Mouse (Mus musculus) forebrain, embryonic 10.5 days (tissue): ENCODE data around the gene Sspn. TPM values are rescaled to one million over a fixed set of nuclear protein-coding genes. Genes with fewer than 3 reads are reported as not detected.

Experiments used
- DNase-seq: peaks from one replicate; pipeline ENCODE4 v3.0.0-alpha.2; 2017; ENCODE audit warnings: low spot score; ENCODE audit errors: extremely low spot score
- H3K27ac ChIP-seq: fragments of 300-500 bp; sonication (generic); 2 replicates; pipeline ENCODE4 v1.5.1; 2016; ENCODE audit warnings: mild to moderate bottlenecking
- H3K27me3 ChIP-seq: fragments of 300-500 bp; sonication (generic); 2 replicates; pipeline ENCODE4 v1.6.1; 2016; ENCODE audit warnings: mild to moderate bottlenecking; ENCODE audit not compliant: poor library complexity, severe bottlenecking
- H3K36me3 ChIP-seq: fragments of 300-500 bp; sonication (generic); replicated peaks from 2 replicates; pipeline ENCODE4 v1.6.1; 2016; ENCODE audit warnings: mild to moderate bottlenecking, moderate library complexity
- H3K4me1 ChIP-seq: fragments of 300-500 bp; sonication (generic); 2 replicates; pipeline ENCODE4 v1.6.1; 2016
- H3K4me3 ChIP-seq: fragments of 300-500 bp; sonication (generic); 2 replicates; pipeline ENCODE4 v1.5.1; 2016; ENCODE audit warnings: mild to moderate bottlenecking, moderate library complexity
- H3K9me3 ChIP-seq: fragments of 300-500 bp; sonication (generic); 2 replicates; pipeline ENCODE4 v1.6.1; 2016; ENCODE audit warnings: mild to moderate bottlenecking, moderate library complexity
- WGBS: fragments of 180-500 bp; shearing (Covaris S2); methylation state at CpG from one replicate; pipeline ENCODE4 v1.1.7; 2016; 5-methylcytosine and 5-hydroxymethylcytosine counted together
- polyA plus RNA-seq: library from polyadenylated mRNA; unstranded; fragments of >200 nt; fragmentation: Nextera tagmentation; extraction: Ambion mirVana; gene quantifications from 2 replicates; pipeline ENCODE4 v1.2.1, GENCODE M21; 2016

Sspn gene
- polyA plus RNA-seq, 1 experiment from 2014 or later, result 1.8 TPM

DNA sequence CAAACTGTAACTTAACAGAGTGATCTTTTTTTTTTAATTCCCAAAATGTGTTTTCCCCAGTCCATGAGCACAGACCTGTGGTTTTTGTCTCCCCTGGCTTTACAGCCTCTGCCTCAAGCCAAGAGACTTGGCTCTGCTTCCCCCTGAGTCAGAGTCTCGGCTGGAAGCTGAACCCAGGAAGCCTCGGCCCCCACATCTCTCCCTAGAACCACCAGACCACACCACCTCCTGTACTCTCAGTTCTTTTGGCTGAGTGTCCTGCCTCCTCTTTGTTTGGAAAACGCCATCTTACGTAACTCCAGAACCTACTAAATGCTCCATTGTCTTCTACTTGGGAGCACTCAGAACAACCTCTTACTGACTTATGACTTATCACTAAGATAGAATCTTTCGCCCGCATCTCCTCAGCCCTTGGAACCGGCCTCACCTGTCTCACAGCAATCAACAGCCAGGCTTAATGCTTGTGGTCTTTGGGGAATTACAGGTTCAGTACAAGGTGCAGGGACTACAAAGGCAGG lies 36.9 kb downstream of the Sspn start:
- Histone ChIP-seq H3K4me1 (peaks cover 3% of the 10 kb centered on the region; the same call in 1 of the 2 replicates), H3K36me3 (no peaks in the 10 kb centered on the region), H3K27ac (no peak overlapping the region; the same call in 1 of the 2 replicates), H3K27me3 (no peaks in the 10 kb centered on the region), H3K9me3 (no peaks in the 10 kb centered on the region; the same call in 1 of the 2 replicates), H3K4me3 (no peak overlapping the region)
- 86% methylated on average over 7 of the region's 7 CpGs for WGBS
- no peak for DNase-seq

DNA sequence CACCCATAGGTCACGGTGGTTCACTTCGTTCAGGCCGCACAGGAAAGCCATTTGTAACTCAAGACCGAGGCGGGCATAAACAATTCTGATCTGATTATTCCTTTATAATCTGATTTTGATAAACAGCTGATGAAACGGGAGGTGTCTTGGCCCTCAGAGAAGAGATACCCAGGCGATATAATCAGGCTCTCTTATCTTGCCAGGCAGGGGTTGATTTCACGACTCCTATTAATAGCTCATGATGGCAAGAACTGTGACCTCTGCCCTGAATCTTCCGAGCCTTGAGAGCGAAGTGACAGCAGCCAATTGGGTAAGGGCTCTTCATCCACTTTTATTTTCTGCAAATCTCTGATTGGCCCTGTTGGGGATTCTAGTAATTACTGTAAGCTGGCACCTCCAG lies 37.4 kb downstream of the Sspn start:
- H3K9me3 ChIP-seq, result no peaks in the 10 kb centered on the region; the same call in 1 of the 2 replicates
- DNase-seq, result no peak
- H3K27ac ChIP-seq, result no peak overlapping the region
- H3K4me3 ChIP-seq, result no peak overlapping the region
- H3K27me3 ChIP-seq, result no peaks in the 10 kb centered on the region
- WGBS, result 79% methylated on average over 10 of the region's 10 CpGs
- no peaks in the 10 kb centered on the region for H3K36me3 ChIP-seq
- peaks cover 8% of the 10 kb centered on the region for H3K4me1 ChIP-seq

DNA sequence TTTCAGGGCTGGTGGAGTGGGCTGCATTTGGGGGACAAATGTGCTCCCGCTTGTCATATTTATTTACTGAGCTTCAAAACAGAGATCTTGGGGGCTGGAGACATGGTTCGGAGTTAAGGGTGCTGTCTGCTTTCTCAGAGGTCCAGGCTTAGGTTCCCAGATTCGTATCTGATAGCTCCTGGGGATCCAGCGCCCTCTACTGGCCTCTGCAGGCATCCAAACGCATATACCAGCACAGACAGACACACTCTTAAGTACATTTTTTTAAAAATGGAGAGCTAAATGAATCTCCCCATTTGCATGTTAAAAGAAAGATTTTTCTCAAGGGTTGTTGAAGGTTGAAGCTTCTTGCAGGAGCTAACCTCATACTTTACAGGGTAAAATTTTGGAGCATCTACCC lies 38.1 kb downstream of the Sspn start:
- no peaks in the 10 kb centered on the region for H3K27me3 ChIP-seq

DNA sequence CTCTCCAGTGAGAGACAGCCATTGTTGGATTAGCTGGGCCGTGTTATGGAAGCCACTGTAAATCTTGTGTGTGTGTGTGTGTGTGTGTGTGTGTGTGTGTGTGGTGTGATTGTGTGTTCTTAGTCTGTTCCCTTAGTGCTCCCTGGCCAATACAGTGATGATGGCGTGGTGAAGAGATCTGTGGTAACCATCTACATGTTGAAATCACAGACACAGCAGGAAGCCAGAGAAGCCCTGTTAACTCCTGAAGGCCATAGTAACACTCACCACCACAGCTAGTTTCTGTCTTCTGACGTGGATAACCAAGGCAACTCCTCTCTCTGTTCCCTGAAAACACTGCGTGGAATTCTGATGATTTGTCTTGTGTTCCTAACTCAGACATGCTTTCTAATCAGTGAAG lies 40.7 kb downstream of the Sspn start:
- Histone ChIP-seq H3K36me3 (no peaks in the 10 kb centered on the region), H3K27me3 (no peaks in the 10 kb centered on the region), H3K9me3 (no peaks in the 10 kb centered on the region), H3K4me1 (peaks cover 8% of the 10 kb centered on the region), H3K27ac (no peak overlapping the region), H3K4me3 (no peak overlapping the region)
- WGBS, result 84% methylated on average over 4 of the region's 4 CpGs
- no peak for DNase-seq

More for the DNA sequence above, 38.1 kb downstream of the Sspn start:
- Histone ChIP-seq H3K4me1 (peaks cover 8% of the 10 kb centered on the region), H3K36me3 (no peaks in the 10 kb centered on the region), H3K4me3 (no peak overlapping the region), H3K27ac (no peak overlapping the region), H3K9me3 (no peaks in the 10 kb centered on the region; the same call in 1 of the 2 replicates)
- DNase-seq, result no peak
- WGBS, result 75% methylated on average over 5 of the region's 5 CpGs

DNA sequence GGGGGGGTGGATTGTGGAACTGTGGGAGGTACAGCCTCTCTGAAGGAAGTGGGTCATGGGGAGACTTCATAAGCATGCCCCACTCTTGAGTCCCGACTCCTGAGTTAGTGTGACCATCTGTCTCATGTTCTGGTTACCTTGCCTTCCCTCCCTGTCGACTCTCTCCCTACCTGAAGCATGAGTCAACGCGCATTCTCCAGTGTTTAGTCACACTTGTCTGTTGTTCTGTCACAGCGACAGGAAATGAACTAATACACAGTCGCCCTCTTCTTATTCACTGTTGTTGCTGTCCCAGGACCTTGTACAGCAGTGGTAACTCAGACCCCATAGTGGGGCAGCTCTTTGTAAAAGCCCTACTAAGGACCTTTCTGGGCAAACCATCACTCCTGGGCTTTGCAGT lies 41.4 kb downstream of the Sspn start:
- H3K4me3 ChIP-seq, result no peak overlapping the region
- H3K36me3 ChIP-seq, result no peaks in the 10 kb centered on the region
- H3K4me1 ChIP-seq, result peaks cover 8% of the 10 kb centered on the region
- no peak overlapping the region for H3K27ac ChIP-seq
- H3K9me3 ChIP-seq, result no peaks in the 10 kb centered on the region
- DNase-seq, result no peak
- 88% methylated on average over 6 of the region's 6 CpGs for WGBS
- no peaks in the 10 kb centered on the region for H3K27me3 ChIP-seq

DNA sequence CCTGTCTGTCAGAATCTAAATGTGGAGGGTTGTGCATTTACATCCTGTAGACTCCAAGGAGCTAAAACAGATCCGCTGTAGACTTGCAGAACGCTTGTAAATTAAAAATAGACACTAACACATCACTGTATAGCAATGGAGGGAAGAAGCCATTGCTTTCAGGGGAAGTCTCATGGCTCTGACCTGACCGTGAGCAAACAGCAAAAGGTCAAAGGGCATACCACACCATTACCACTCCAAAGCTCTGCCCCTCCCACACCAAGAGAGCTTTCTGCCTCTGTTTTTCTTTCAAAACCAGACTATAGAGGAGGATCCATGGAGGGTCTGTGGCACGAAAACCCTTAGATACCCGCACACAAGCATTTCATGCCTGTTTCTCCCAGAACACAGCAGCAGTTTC lies 41.9 kb downstream of the Sspn start:
- WGBS, result 71% methylated on average over 5 of the region's 5 CpGs
- Histone ChIP-seq H3K27ac (no peak overlapping the region), H3K36me3 (no peaks in the 10 kb centered on the region)

DNA sequence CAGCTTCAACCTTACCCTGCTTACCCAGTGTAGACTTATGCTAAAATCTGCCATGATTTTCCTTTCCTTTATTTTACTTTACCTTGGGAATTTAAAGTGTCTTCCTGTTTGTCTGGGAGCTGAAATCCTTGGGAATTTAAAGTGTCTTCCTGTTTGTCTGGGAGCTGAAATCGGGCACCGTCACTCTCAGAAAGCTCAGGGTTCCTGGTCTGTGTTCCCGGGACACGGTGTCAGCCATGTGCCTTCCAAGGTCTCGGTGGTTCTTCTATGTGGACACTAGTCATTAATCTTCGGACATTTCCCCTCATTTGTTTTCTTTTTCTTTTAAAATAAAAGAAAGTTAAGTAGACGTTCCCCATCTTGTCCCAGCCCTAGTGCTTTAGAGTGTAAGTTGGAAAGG lies 43.3 kb downstream of the Sspn start:
- DNase-seq, result no peak
- H3K27ac ChIP-seq, result no peak overlapping the region
- H3K27me3 ChIP-seq, result no peaks in the 10 kb centered on the region
- WGBS, result 84% methylated on average over 7 of the region's 7 CpGs
- H3K9me3 ChIP-seq, result no peaks in the 10 kb centered on the region
- H3K36me3 ChIP-seq, result no peaks in the 10 kb centered on the region
- H3K4me3 ChIP-seq, result no peak overlapping the region
- H3K4me1 ChIP-seq, result peaks cover 8% of the 10 kb centered on the region

More for the DNA sequence above, 41.9 kb downstream of the Sspn start:
- no peak for DNase-seq
- no peak overlapping the region for H3K4me3 ChIP-seq
- peaks cover 8% of the 10 kb centered on the region for H3K4me1 ChIP-seq
- no peaks in the 10 kb centered on the region for H3K27me3 ChIP-seq
- no peaks in the 10 kb centered on the region for H3K9me3 ChIP-seq

DNA sequence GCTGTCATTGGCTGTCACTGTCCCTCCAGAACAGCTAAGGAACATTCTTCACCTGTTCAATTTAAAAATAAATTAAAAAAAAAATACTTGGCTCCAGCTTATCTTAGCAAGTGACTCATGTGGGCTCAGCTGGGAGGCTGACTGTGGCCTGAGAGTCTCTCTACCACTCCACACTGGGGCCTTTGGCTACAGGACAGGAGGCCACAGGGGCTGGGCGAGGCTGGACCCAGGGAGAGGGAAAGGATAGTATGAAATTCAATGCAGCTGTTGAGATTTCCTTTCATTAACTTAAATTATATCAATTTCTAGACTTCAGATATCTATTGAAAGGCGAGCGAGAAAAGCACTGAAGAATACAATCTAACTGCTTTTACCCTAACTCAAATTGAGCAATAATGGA lies 45.9 kb downstream of the Sspn start:
- no peak overlapping the region for H3K4me3 ChIP-seq
- no peaks in the 10 kb centered on the region for H3K9me3 ChIP-seq
- H3K27ac ChIP-seq, result no peak overlapping the region
- H3K27me3 ChIP-seq, result no peaks in the 10 kb centered on the region
- no peak for DNase-seq
- 85% methylated on average over 3 of the region's 3 CpGs for WGBS
- peaks cover 8% of the 10 kb centered on the region for H3K4me1 ChIP-seq
- no peaks in the 10 kb centered on the region for H3K36me3 ChIP-seq

DNA sequence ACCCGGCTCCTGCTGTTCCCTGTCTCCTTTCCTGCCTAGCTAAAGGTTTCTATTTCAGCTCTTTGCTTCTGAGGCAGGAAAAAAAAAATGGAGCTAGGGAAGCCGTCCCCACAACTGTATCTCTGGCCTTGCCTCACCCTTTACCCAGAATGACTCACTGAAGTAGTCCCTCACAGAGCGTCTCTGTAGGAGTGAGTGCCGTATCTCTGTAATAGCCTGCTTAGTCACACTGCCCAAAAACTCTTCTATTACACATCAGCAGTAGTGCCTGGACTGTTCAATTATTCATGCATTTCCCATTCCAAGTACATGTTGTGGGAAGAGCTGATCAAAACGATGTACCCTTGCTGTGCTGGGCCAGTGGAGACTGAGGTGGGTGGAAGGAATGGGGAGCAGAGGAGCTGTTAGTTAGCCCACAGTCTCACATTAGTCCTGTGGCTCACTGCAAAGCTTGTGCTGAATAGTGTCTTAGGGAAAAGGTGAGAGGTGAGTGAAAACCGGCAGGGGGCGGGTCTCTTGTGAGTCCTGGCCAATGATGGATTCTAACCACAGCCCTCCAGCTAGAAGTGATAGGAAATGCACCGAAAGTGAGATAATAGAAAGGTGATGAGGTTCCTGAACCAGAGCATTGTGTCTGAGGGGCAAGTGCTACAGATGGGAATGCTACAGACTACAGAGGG lies 46.5 kb downstream of the Sspn start:
- H3K27ac ChIP-seq, result no peak overlapping the region
- no peaks in the 10 kb centered on the region for H3K9me3 ChIP-seq
- DNase-seq, result no peak
- no peaks in the 10 kb centered on the region for H3K36me3 ChIP-seq
- H3K4me1 ChIP-seq, result peaks cover 8% of the 10 kb centered on the region
- no peaks in the 10 kb centered on the region for H3K27me3 ChIP-seq
- 87% methylated on average over 8 of the region's 8 CpGs for WGBS
- no peak overlapping the region for H3K4me3 ChIP-seq

DNA sequence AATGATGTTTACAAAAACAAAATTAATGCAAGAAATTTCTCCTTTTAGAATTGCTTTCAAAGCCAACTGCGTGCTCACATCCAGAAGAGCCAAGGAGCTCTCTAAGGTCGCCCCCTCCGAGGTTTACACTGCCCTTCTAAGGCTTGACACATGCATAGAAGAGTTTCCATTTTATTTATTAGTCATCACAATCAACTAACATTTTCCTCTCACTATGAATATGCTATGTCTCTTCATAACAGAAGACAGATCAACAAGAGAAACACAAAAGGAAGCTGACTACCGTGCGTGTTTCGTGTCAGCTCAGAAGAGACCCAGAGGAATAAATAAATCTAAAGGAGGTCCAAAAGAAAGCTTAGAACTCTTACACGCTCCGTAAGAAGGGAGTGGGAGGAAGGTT lies 49.6 kb downstream of the Sspn start:
- Histone ChIP-seq H3K36me3 (no peaks in the 10 kb centered on the region), H3K27me3 (no peaks in the 10 kb centered on the region), H3K27ac (no peak overlapping the region), H3K4me1 (no peaks in the 10 kb centered on the region), H3K4me3 (no peak overlapping the region), H3K9me3 (no peaks in the 10 kb centered on the region)
- 93% methylated on average over 8 of the region's 8 CpGs for WGBS
- no peak for DNase-seq

DNA sequence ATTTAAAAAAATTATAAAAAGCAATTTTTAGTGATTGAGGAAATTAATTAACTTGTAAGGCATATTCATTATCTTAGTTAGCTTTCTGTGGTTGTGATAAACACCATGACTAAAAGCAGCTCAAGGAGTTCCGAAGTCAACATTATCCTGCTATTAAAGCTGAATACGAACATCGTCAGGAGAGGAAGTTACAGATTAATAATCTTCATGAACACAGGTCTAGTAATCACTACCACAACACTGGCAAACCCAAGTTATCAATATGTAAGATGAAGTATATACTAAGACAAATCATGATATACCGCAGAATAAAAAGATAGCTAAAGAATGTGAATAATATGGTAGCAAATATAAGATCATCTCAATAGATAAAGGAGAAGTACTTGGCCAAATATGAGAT lies 50.9 kb downstream of the Sspn start:
- H3K36me3 ChIP-seq, result no peaks in the 10 kb centered on the region
- no peaks in the 10 kb centered on the region for H3K9me3 ChIP-seq
- no peak overlapping the region for H3K4me3 ChIP-seq
- H3K27me3 ChIP-seq, result no peaks in the 10 kb centered on the region
- H3K27ac ChIP-seq, result no peak overlapping the region
- H3K4me1 ChIP-seq, result no peaks in the 10 kb centered on the region
- DNase-seq, result no peak
- WGBS, result 92% methylated on average over 4 of the region's 4 CpGs

DNA sequence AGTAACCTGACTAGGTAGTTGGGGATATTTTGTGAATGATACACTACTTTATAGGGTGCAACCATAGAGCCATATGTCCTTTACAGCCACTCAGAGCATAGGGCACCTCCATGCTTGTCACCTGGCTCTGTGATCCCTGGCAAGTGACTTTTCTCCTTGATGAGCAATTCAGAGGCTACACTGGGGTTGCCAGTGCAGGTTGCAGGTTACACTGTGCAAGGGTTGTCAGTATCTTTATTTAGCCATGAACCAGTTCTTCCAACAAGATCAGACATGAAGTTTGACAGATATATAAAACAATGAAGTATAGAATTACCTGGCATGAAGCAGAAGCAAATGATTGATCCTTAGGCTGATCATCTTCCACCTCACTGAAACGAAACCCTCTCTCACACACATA lies 59.1 kb downstream of the Sspn start:
- Histone ChIP-seq H3K4me3 (no peak overlapping the region), H3K9me3 (no peaks in the 10 kb centered on the region), H3K27me3 (no peaks in the 10 kb centered on the region), H3K36me3 (no peaks in the 10 kb centered on the region), H3K27ac (no peak overlapping the region), H3K4me1 (peaks cover 15% of the 10 kb centered on the region)
- WGBS, result 92% methylated on average over 1 of the region's 1 CpGs
- no peak for DNase-seq

DNA sequence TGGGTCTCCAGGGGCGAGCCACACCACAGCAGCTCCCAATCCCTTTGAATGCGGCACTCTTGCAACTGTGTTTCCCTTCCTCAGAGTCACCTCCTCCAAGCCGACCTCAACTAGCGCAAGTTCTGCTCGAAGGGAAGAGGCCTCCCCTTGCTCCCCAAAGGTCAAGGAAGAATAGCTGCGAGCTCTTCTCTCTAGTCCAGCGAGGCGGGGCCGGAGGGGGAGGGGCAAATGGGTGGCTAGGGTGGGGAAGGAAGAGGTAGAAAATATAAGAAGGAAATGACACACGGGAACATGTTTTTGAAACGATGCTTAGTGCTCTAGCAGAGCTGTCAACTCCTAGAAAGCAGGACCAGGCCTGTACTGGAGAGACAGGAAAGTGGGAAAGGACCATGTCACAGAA lies 61.1 kb downstream of the Sspn start:
- H3K4me3 ChIP-seq, result no peak overlapping the region
- no peak overlapping the region for H3K27ac ChIP-seq
- no peaks in the 10 kb centered on the region for H3K9me3 ChIP-seq
- 82% methylated on average over 11 of the region's 11 CpGs for WGBS
- no peaks in the 10 kb centered on the region for H3K27me3 ChIP-seq
- H3K36me3 ChIP-seq, result no peaks in the 10 kb centered on the region
- H3K4me1 ChIP-seq, result peaks cover 15% of the 10 kb centered on the region
- no peak for DNase-seq
